Mouse (Mus musculus) CH12.LX (cell line): ENCODE data around the gene Cnpy3.

Source experiments
- CHD1 ChIP-seq: IDR thresholded peaks from 2 replicates; pipeline ENCODE4 v1.6.1; 2012; ENCODE audit warnings: low read depth, low read length, improper control_type of control experiment, inconsistent platforms
- CHD2 ChIP-seq: IDR thresholded peaks from 2 replicates; pipeline ENCODE4 v1.6.1; 2011; ENCODE audit warnings: low read length, improper control_type of control experiment
- CTCF ChIP-seq, 2 experiments: IDR thresholded peaks in 1 of 2; conservative IDR thresholded peaks in 1 of 2; 2 replicates each; pipeline ENCODE4 v1.5.1; 2011 to 2012; ENCODE audit warnings: low read depth in 2 of 2, low read length in 2 of 2, improper control_type of control experiment in 1 of 2, inconsistent platforms in 1 of 2, mild to moderate bottlenecking in 1 of 2, moderate library complexity in 1 of 2
- ELF1 ChIP-seq: IDR thresholded peaks from 2 replicates; pipeline ENCODE4 v1.6.1; 2014; ENCODE audit warnings: low read depth, mild to moderate bottlenecking, inconsistent platforms, low read length, improper control_type of control experiment
- HCFC1 ChIP-seq: IDR thresholded peaks from 2 replicates; pipeline ENCODE4 v1.6.1; 2012; ENCODE audit warnings: low read depth, mild to moderate bottlenecking, inconsistent platforms, low read length, improper control_type of control experiment
- MAX ChIP-seq: IDR thresholded peaks from 2 replicates; pipeline ENCODE4 v1.6.1; 2011; ENCODE audit warnings: low read length, improper control_type of control experiment
- POLR2A ChIP-seq: IDR thresholded peaks from 2 replicates; pipeline ENCODE4 v1.6.1; 2011; ENCODE audit warnings: low read depth, mild to moderate bottlenecking, improper control_type of control experiment, low read length
- POLR2AphosphoS2 ChIP-seq: IDR thresholded peaks from 2 replicates; pipeline ENCODE4 v1.6.1; 2011; ENCODE audit warnings: low read depth, low read length, improper control_type of control experiment
- RCOR1 ChIP-seq: conservative IDR thresholded peaks from 2 replicates; pipeline ENCODE4 v1.6.1; 2012; ENCODE audit warnings: low read depth, mild to moderate bottlenecking, inconsistent platforms, low read length, improper control_type of control experiment
- SIN3A ChIP-seq: IDR thresholded peaks from 2 replicates; pipeline ENCODE4 v1.6.1; 2012; ENCODE audit warnings: low read length, improper control_type of control experiment, inconsistent platforms
- TBP ChIP-seq: conservative IDR thresholded peaks from 2 replicates; pipeline ENCODE4 v1.6.1; 2011; ENCODE audit warnings: low read depth, low read length, improper control_type of control experiment
- USF1 ChIP-seq: IDR thresholded peaks from 2 replicates; pipeline ENCODE4 v1.6.1; 2014; ENCODE audit warnings: low read depth, mild to moderate bottlenecking, inconsistent platforms, low read length, improper control_type of control experiment
- ZMIZ1 ChIP-seq: IDR thresholded peaks from 2 replicates; pipeline ENCODE4 v1.6.1; 2012; ENCODE audit warnings: low read depth, mild to moderate bottlenecking, inconsistent platforms, low read length, improper control_type of control experiment

DNA sequence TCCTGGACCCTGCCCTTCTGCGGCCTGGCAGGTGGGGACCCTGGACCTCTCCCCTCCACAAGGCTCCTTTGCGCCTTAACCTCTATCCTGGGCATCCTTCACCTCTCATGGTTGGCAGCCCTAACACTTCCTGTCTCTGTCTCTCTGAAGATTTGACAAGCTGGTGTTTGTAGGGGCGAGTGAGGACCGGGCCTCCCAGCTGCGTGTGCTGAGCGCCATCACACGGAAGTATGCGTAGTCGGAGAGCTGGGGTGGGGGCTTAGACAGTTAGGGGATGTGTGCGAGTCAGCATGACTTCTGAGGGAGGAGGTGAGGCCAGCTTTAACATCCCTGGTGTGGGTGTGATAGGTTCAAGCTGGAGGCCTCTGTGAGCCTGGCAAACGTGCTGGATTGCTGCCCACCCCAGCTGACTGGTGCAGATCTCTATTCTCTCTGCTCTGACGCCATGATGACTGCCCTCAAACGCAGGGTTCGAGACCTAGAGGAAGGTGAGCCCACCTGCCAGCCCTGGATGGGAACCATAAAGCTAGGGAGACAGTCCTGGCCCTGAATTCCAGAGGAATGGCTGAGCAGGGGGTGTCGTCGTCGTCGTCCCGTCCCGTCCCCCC, 27.4 kb downstream of the Cnpy3 start:
- TF ChIP-seq HCFC1 (no peak), CTCF (conservative IDR thresholded peaks at IDR 0.05 in 1 of 2, IDR thresholded peaks at IDR 0.05 in 1 of 2; ENCODE audit: low read depth in 2 of 2, low read length in 2 of 2) (no peak), MAX (no peak), POLR2AphosphoS2 (no peak), CHD1 (no peak), ELF1 (no peak), POLR2A (no peak), USF1 (no peak), TBP (no peak), RCOR1 (no peak), CHD2 (no peak), ZMIZ1 (no peak), SIN3A (no peak)
